Mouse (Mus musculus): ENCODE measurements around the gene Dmac2. TPM values are rescaled to one million over a fixed set of nuclear protein-coding genes. Genes with fewer than 3 reads are reported as not detected.

Gene Dmac2
- polyA plus RNA-seq, 1 experiment: 12.2 TPM

GRCm38 (mm10) chr7:25671686-25672085 lies 52.5 kb downstream of the Dmac2 start:
- Histone ChIP-seq H3ac (ENCODE audit: control insufficient read depth, insufficient read length, low read depth) (no peak overlapping the region), H3K79me2 (ENCODE audit: control insufficient read depth, insufficient read depth) (no peaks in the 10 kb centered on the region), H3K27me3 (ENCODE audit: control insufficient read depth, insufficient read depth, insufficient read length) (peaks cover 8% of the 10 kb centered on the region), H3K36me3 (ENCODE audit: control insufficient read depth, insufficient read depth) (no peaks in the 10 kb centered on the region), H3K4me3 (ENCODE audit: insufficient read depth, poor library complexity, severe bottlenecking) (no peak overlapping the region), H3K79me3 (ENCODE audit: low read depth) (no peaks in the 10 kb centered on the region)
- no peak for TF ChIP-seq CEBPB (IDR thresholded peaks at IDR 0.05; ENCODE audit: low read depth)
- TF ChIP-seq FOSL1 (IDR thresholded peaks at IDR 0.05; ENCODE audit: insufficient read depth, low read length, poor library complexity, severe bottlenecking): no peak
- TF ChIP-seq USF1 (IDR thresholded peaks at IDR 0.05; ENCODE audit: low read depth): no peak
- no peak for TF ChIP-seq MAX (IDR thresholded peaks at IDR 0.05)
- no peak for TF ChIP-seq MYOD1 (IDR thresholded peaks at IDR 0.05; ENCODE audit: control insufficient read depth, insufficient read length, low read depth)
- no peak for TF ChIP-seq CTCF (IDR thresholded peaks at IDR 0.05; ENCODE audit: control insufficient read depth, insufficient read depth, insufficient read length)
- TF ChIP-seq MYOG (IDR thresholded peaks at IDR 0.05; ENCODE audit: control insufficient read depth, extremely low read depth, insufficient read length): no peak

- Histone ChIP-seq H3K36me3 (ENCODE audit: control insufficient read depth, insufficient read depth) (no peaks in the 10 kb centered on the region), H3K4me3 (ENCODE audit: insufficient read depth, poor library complexity, severe bottlenecking) (no peak overlapping the region), H3ac (ENCODE audit: control insufficient read depth, insufficient read length, low read depth) (no peak overlapping the region), H3K27me3 (ENCODE audit: control insufficient read depth, insufficient read depth, insufficient read length) (peaks cover 8% of the 10 kb centered on the region), H3K79me2 (ENCODE audit: control insufficient read depth, insufficient read depth) (no peaks in the 10 kb centered on the region), H3K79me3 (ENCODE audit: low read depth) (no peaks in the 10 kb centered on the region)
- TF ChIP-seq MYOG (IDR thresholded peaks at IDR 0.05; ENCODE audit: control insufficient read depth, extremely low read depth, insufficient read length): no peak
- no peak for TF ChIP-seq CEBPB (IDR thresholded peaks at IDR 0.05; ENCODE audit: low read depth)
- no peak for TF ChIP-seq USF1 (IDR thresholded peaks at IDR 0.05; ENCODE audit: low read depth)
- TF ChIP-seq MAX (IDR thresholded peaks at IDR 0.05): no peak
- TF ChIP-seq FOSL1 (IDR thresholded peaks at IDR 0.05; ENCODE audit: insufficient read depth, low read length, poor library complexity, severe bottlenecking): no peak
- TF ChIP-seq CTCF (IDR thresholded peaks at IDR 0.05; ENCODE audit: control insufficient read depth, insufficient read depth, insufficient read length): no peak
- TF ChIP-seq MYOD1 (IDR thresholded peaks at IDR 0.05; ENCODE audit: control insufficient read depth, insufficient read length, low read depth): no peak
Measured at GRCm38 (mm10) chr7:25672442-25672841, 53.2 kb downstream of the Dmac2 start.

GRCm38 (mm10) chr7:25674297-25674696 lies 55.1 kb downstream of the Dmac2 start:
- H3K79me2 ChIP-seq (ENCODE audit: control insufficient read depth, insufficient read depth): no peaks in the 10 kb centered on the region
- peaks cover 8% of the 10 kb centered on the region for H3K27me3 ChIP-seq (ENCODE audit: control insufficient read depth, insufficient read depth, insufficient read length)
- TF ChIP-seq MYOG (IDR thresholded peaks at IDR 0.05; ENCODE audit: control insufficient read depth, extremely low read depth, insufficient read length) (no peak), CEBPB (IDR thresholded peaks at IDR 0.05; ENCODE audit: low read depth) (no peak), USF1 (IDR thresholded peaks at IDR 0.05; ENCODE audit: low read depth) (no peak), CTCF (IDR thresholded peaks at IDR 0.05; ENCODE audit: control insufficient read depth, insufficient read depth, insufficient read length) (no peak), FOSL1 (IDR thresholded peaks at IDR 0.05; ENCODE audit: insufficient read depth, low read length, poor library complexity, severe bottlenecking) (no peak), MYOD1 (IDR thresholded peaks at IDR 0.05; ENCODE audit: control insufficient read depth, insufficient read length, low read depth) (no peak), MAX (IDR thresholded peaks at IDR 0.05) (no peak)
- no peak overlapping the region for H3K4me3 ChIP-seq (ENCODE audit: insufficient read depth, poor library complexity, severe bottlenecking)
- no peaks in the 10 kb centered on the region for H3K36me3 ChIP-seq (ENCODE audit: control insufficient read depth, insufficient read depth)
- H3ac ChIP-seq (ENCODE audit: control insufficient read depth, insufficient read length, low read depth): no peak overlapping the region
- no peaks in the 10 kb centered on the region for H3K79me3 ChIP-seq (ENCODE audit: low read depth)

- no peak within 1 kb of the TSS for H3K4me3 ChIP-seq (ENCODE audit: insufficient read depth, poor library complexity, severe bottlenecking)
- H3K27me3 ChIP-seq (ENCODE audit: control insufficient read depth, insufficient read depth, insufficient read length): peaks cover 8% of the 10 kb centered on the region
- H3K79me2 ChIP-seq (ENCODE audit: control insufficient read depth, insufficient read depth): no peaks in the 10 kb centered on the region
- TF ChIP-seq MYOG (IDR thresholded peaks at IDR 0.05; ENCODE audit: control insufficient read depth, extremely low read depth, insufficient read length) (no peak), CEBPB (IDR thresholded peaks at IDR 0.05; ENCODE audit: low read depth) (no peak), MAX (IDR thresholded peaks at IDR 0.05) (no peak), MYOD1 (IDR thresholded peaks at IDR 0.05; ENCODE audit: control insufficient read depth, insufficient read length, low read depth) (no peak), CTCF (IDR thresholded peaks at IDR 0.05; ENCODE audit: control insufficient read depth, insufficient read depth, insufficient read length) (no peak), USF1 (IDR thresholded peaks at IDR 0.05; ENCODE audit: low read depth) (no peak), FOSL1 (IDR thresholded peaks at IDR 0.05; ENCODE audit: insufficient read depth, low read length, poor library complexity, severe bottlenecking) (no peak)
- H3K79me3 ChIP-seq (ENCODE audit: low read depth): no peaks in the 10 kb centered on the region
- H3ac ChIP-seq (ENCODE audit: control insufficient read depth, insufficient read length, low read depth): no peak within 1 kb of the TSS
- H3K36me3 ChIP-seq (ENCODE audit: control insufficient read depth, insufficient read depth): no peaks in the 10 kb centered on the region
Measured at GRCm38 (mm10) chr7:25674719-25675300, 55.6 kb downstream of the Dmac2 start, which contains the start of gene Tmem91. Gene Tmem91 (minus strand): TSS chr7:25675166.

Other genes with a start within 250 kb of the Dmac2 start
- 0.08 TPM for gene Cnfn, start 249.7 kb upstream of the Dmac2 start, polyA plus RNA-seq (2012; fragmentation: generic; extraction: Trizol)
- gene Lipe, start 220.7 kb upstream of the Dmac2 start, polyA plus RNA-seq (2012; fragmentation: generic; extraction: Trizol): 3.0 TPM
- gene Cxcl17, start 206.5 kb upstream of the Dmac2 start, polyA plus RNA-seq (2012; fragmentation: generic; extraction: Trizol): not detected
- 0.06 TPM for gene Ceacam1, start 141.8 kb upstream of the Dmac2 start, polyA plus RNA-seq (2012; fragmentation: generic; extraction: Trizol)
- not detected for gene Ceacam2, start 79.6 kb upstream of the Dmac2 start, polyA plus RNA-seq (2012; fragmentation: generic; extraction: Trizol)
- gene Erich4, start 3.5 kb upstream of the Dmac2 start, polyA plus RNA-seq (2012; fragmentation: generic; extraction: Trizol): not detected
- gene B3gnt8, start 7.2 kb downstream of the Dmac2 start, polyA plus RNA-seq (2012; fragmentation: generic; extraction: Trizol): 0.96 TPM
- gene Bckdha, start 39.6 kb downstream of the Dmac2 start, polyA plus RNA-seq (2012; fragmentation: generic; extraction: Trizol): 21.3 TPM
- gene Exosc5, start 39.8 kb downstream of the Dmac2 start, polyA plus RNA-seq (2012; fragmentation: generic; extraction: Trizol): 53.2 TPM
- 0.18 TPM for gene Tmem91, start 55.8 kb downstream of the Dmac2 start, polyA plus RNA-seq (2012; fragmentation: generic; extraction: Trizol)
- 33.0 TPM for gene B9d2, start 61.4 kb downstream of the Dmac2 start, polyA plus RNA-seq (2012; fragmentation: generic; extraction: Trizol)
- 108 TPM for gene Tgfb1, start 67.6 kb downstream of the Dmac2 start, polyA plus RNA-seq (2012; fragmentation: generic; extraction: Trizol)
- gene Ccdc97, start 99.7 kb downstream of the Dmac2 start, polyA plus RNA-seq (2012; fragmentation: generic; extraction: Trizol): 33.2 TPM
- 84.0 TPM for gene Hnrnpul1, start 135.3 kb downstream of the Dmac2 start, polyA plus RNA-seq (2012; fragmentation: generic; extraction: Trizol)
- 270 TPM for gene Axl, start 169.3 kb downstream of the Dmac2 start, polyA plus RNA-seq (2012; fragmentation: generic; extraction: Trizol)
- gene Cyp2s1, start 197.5 kb downstream of the Dmac2 start, polyA plus RNA-seq (2012; fragmentation: generic; extraction: Trizol): 0.15 TPM